Mouse (Mus musculus): ENCODE measurements around the gene Eif4g1.
A peak's percentile ranks its signal among the peaks of the same experiment; 100 is the strongest.

DNA sequence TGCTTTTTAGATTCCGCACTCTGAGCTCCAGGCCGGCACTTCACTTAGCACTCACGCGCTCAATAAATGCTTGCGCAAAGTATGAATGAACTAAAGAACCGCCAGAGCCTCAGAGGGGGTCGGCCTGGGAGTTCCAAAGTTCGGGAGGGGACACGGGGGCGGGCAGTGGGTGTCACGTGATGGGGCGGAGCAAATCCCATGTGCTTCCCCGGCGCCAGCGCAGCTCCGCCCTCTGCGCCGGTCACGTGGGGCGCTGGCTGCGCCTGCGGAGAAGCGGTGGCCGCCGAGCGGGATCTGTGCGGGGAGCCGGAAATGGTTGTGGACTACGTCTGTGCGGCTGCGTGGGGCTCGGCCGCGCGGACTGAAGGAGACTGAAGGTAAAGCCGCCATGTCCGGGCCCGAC lies 4.4 kb downstream of the Eif4g1 start:
- TF ChIP-seq CTCF (IDR thresholded peaks at IDR 0.05; ENCODE audit: control insufficient read depth, insufficient read depth, low read length) (no peak), POLR2A (IDR thresholded peaks at IDR 0.05; ENCODE audit: borderline replicate concordance, control insufficient read depth, low read depth, low read length) (peak; percentile 88)
